Mouse (Mus musculus) ovary, postnatal 10 days (tissue): ENCODE measurements at regions not wholly inside any gene's neighbourhood (a gene's known extent, or its start where the extent isn't known, plus 50 kb on each side); places are given as distances from the start of the nearest gene placed in this dataset.

Experiments used
- DNase-seq: peaks from one replicate; pipeline ENCODE4 v3.0.0; 2022; ENCODE audit warnings: low spot score

DNA sequence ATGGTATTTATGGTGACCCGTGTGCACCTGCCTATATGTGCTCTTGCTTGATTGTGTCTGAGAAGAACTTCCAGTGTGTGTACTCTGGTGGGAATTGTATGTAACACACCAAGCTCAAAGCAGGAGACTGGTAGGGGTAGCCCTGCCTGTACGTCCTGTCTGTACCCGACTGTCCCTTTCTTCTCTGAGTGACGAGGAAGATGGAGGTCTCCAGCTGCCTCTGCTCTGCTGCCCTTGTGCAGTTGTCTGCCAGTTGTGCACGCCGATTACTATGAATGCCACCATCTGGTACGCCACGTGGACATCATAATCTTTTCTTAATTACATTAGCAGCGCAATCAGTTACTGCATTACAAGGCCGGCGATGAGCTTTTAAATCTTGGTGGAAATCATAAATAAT lies 53.6 kb upstream of the Mvb12b start:
- no peak for DNase-seq

GRCm38 (mm10) chr2:33939836-33940235 lies 52.1 kb upstream of the Mvb12b start:
- DNase-seq: no peak
